Mouse (Mus musculus): ENCODE data around the gene Dnajb14. TPM values are rescaled to one million over a fixed set of nuclear protein-coding genes. Genes with fewer than 3 reads are reported as not detected.
A peak's percentile ranks its signal among the peaks of the same experiment; 100 is the strongest.

Dnajb14 gene
- polyA plus RNA-seq (2016; fragmentation: Nextera tagmentation; extraction: Ambion mirVana): 6.5 TPM in 2 replicates

- 2% methylated on average over 73 of the region's 94 CpGs for WGBS (ENCODE audit: insufficient replicate concordance)
- Histone ChIP-seq H3K9me3 (replicated peaks) (no peaks in the 10 kb centered on the region), H3K36me3 (peaks cover 14% of the 10 kb centered on the region), H3K4me3 (peak within 1 kb of the TSS; percentile 87), H3K9ac (peak within 1 kb of the TSS; percentile 96), H3K4me1 (peaks cover 34% of the 10 kb centered on the region), H3K27me3 (replicated peaks) (no peaks in the 10 kb centered on the region), H3K27ac (peak within 1 kb of the TSS; percentile 97), H3K4me2 (peak within 1 kb of the TSS; percentile 97)
- peak; percentile 68 for ATAC-seq
These were observed at the start of gene Dnajb14 for GRCm38 (mm10) chr3:137867437-137868093. TSS of gene Dnajb14 (plus strand) at chr3:137867675.

- Histone ChIP-seq H3K4me1 (no peaks in the 10 kb centered on the region), H3K9me3 (replicated peaks) (no peaks in the 10 kb centered on the region), H3K4me2 (no peak overlapping the region), H3K36me3 (no peaks in the 10 kb centered on the region), H3K4me3 (no peak overlapping the region), H3K9ac (no peak overlapping the region), H3K27me3 (replicated peaks) (no peaks in the 10 kb centered on the region), H3K27ac (no peak overlapping the region)
- 41% methylated on average over 4 of the region's 4 CpGs for WGBS (ENCODE audit: insufficient replicate concordance)
- no peak for ATAC-seq
These were observed 48.8 kb upstream of the Dnajb14 start for GRCm38 (mm10) chr3:137818713-137819112.

GRCm38 (mm10) chr3:137820688-137821467 lies 46.6 kb upstream of the Dnajb14 start:
- no peak for ATAC-seq
- no peaks in the 10 kb centered on the region for H3K27me3 ChIP-seq (replicated peaks)
- H3K4me3 ChIP-seq: no peak overlapping the region
- H3K36me3 ChIP-seq: no peaks in the 10 kb centered on the region
- no peak overlapping the region for H3K4me2 ChIP-seq
- H3K9me3 ChIP-seq (replicated peaks): no peaks in the 10 kb centered on the region
- no peak overlapping the region for H3K9ac ChIP-seq
- H3K4me1 ChIP-seq: no peaks in the 10 kb centered on the region
- H3K27ac ChIP-seq: no peak overlapping the region
- 50% methylated on average over 6 of the region's 6 CpGs for WGBS (ENCODE audit: insufficient replicate concordance)

GRCm38 (mm10) chr3:137823317-137823716 lies 44.2 kb upstream of the Dnajb14 start:
- Histone ChIP-seq H3K9ac (no peak overlapping the region), H3K27me3 (replicated peaks) (no peaks in the 10 kb centered on the region), H3K4me3 (no peak overlapping the region), H3K36me3 (no peaks in the 10 kb centered on the region), H3K4me1 (no peaks in the 10 kb centered on the region), H3K4me2 (no peak overlapping the region), H3K27ac (no peak overlapping the region), H3K9me3 (replicated peaks) (no peaks in the 10 kb centered on the region)
- WGBS (ENCODE audit: insufficient replicate concordance): 56% methylated on average over 3 of the region's 3 CpGs
- ATAC-seq: no peak

- H3K4me1 ChIP-seq: no peaks in the 10 kb centered on the region
- no peak overlapping the region for H3K27ac ChIP-seq
- no peak overlapping the region for H3K4me3 ChIP-seq
- H3K4me2 ChIP-seq: no peak overlapping the region
- no peak for ATAC-seq
- no peaks in the 10 kb centered on the region for H3K9me3 ChIP-seq (replicated peaks)
- H3K9ac ChIP-seq: no peak overlapping the region
- H3K27me3 ChIP-seq (replicated peaks): no peaks in the 10 kb centered on the region
- H3K36me3 ChIP-seq: no peaks in the 10 kb centered on the region
- WGBS (ENCODE audit: insufficient replicate concordance): 32% methylated on average over 11 of the region's 11 CpGs
These were observed 39.8 kb upstream of the Dnajb14 start for GRCm38 (mm10) chr3:137827678-137828077.

- ATAC-seq: no peak
- no peak overlapping the region for H3K4me3 ChIP-seq
- WGBS (ENCODE audit: insufficient replicate concordance): 60% methylated on average over 2 of the region's 2 CpGs
- no peaks in the 10 kb centered on the region for H3K27me3 ChIP-seq (replicated peaks)
- H3K36me3 ChIP-seq: no peaks in the 10 kb centered on the region
- H3K4me1 ChIP-seq: no peaks in the 10 kb centered on the region
- H3K27ac ChIP-seq: no peak overlapping the region
- H3K4me2 ChIP-seq: no peak overlapping the region
- H3K9me3 ChIP-seq (replicated peaks): no peaks in the 10 kb centered on the region
- H3K9ac ChIP-seq: no peak overlapping the region
These were observed 36.3 kb upstream of the Dnajb14 start for GRCm38 (mm10) chr3:137831156-137831555.

- Histone ChIP-seq H3K36me3 (no peaks in the 10 kb centered on the region), H3K27me3 (replicated peaks) (no peaks in the 10 kb centered on the region), H3K4me2 (no peak overlapping the region), H3K9ac (no peak overlapping the region), H3K27ac (no peak overlapping the region), H3K4me1 (peaks cover 2% of the 10 kb centered on the region), H3K4me3 (no peak overlapping the region), H3K9me3 (replicated peaks) (no peaks in the 10 kb centered on the region)
- no peak for ATAC-seq
These were observed 34.3 kb upstream of the Dnajb14 start for GRCm38 (mm10) chr3:137833128-137833527.

- Histone ChIP-seq H3K4me3 (no peak overlapping the region), H3K27ac (no peak overlapping the region), H3K36me3 (no peaks in the 10 kb centered on the region), H3K9me3 (replicated peaks) (no peaks in the 10 kb centered on the region), H3K4me1 (peaks cover 4% of the 10 kb centered on the region), H3K27me3 (replicated peaks) (no peaks in the 10 kb centered on the region), H3K9ac (no peak overlapping the region), H3K4me2 (no peak overlapping the region)
- ATAC-seq: no peak
- 71% methylated on average over 4 of the region's 4 CpGs for WGBS (ENCODE audit: insufficient replicate concordance)
These were observed 33.8 kb upstream of the Dnajb14 start for GRCm38 (mm10) chr3:137833698-137834097.

GRCm38 (mm10) chr3:137836543-137836942 lies 30.9 kb upstream of the Dnajb14 start:
- Histone ChIP-seq H3K27ac (no peak overlapping the region), H3K4me1 (peaks cover 4% of the 10 kb centered on the region), H3K36me3 (no peaks in the 10 kb centered on the region), H3K27me3 (replicated peaks) (no peaks in the 10 kb centered on the region), H3K9me3 (replicated peaks) (no peaks in the 10 kb centered on the region), H3K9ac (no peak overlapping the region), H3K4me2 (no peak overlapping the region), H3K4me3 (no peak overlapping the region)
- ATAC-seq: no peak
- 76% methylated on average over 1 of the region's 1 CpGs for WGBS (ENCODE audit: insufficient replicate concordance)

- no peaks in the 10 kb centered on the region for H3K27me3 ChIP-seq (replicated peaks)
- H3K36me3 ChIP-seq: no peaks in the 10 kb centered on the region
These were observed 29.3 kb upstream of the Dnajb14 start for GRCm38 (mm10) chr3:137838160-137838559.

GRCm38 (mm10) chr3:137842944-137843343 lies 24.5 kb upstream of the Dnajb14 start:
- H3K4me3 ChIP-seq: no peak overlapping the region
- H3K4me2 ChIP-seq: no peak overlapping the region
- no peaks in the 10 kb centered on the region for H3K36me3 ChIP-seq
- no peaks in the 10 kb centered on the region for H3K9me3 ChIP-seq (replicated peaks)
- H3K27me3 ChIP-seq (replicated peaks): no peaks in the 10 kb centered on the region
- H3K9ac ChIP-seq: no peak overlapping the region
- peak; percentile 55; the same call in 1 of the 2 replicates for ATAC-seq
- peaks cover 19% of the 10 kb centered on the region for H3K4me1 ChIP-seq
- no peak overlapping the region for H3K27ac ChIP-seq
- WGBS (ENCODE audit: insufficient replicate concordance): 67% methylated on average over 1 of the region's 1 CpGs

More at GRCm38 (mm10) chr3:137838160-137838559, 29.3 kb upstream of the Dnajb14 start:
- ATAC-seq: no peak
- Histone ChIP-seq H3K4me2 (no peak overlapping the region), H3K4me3 (no peak overlapping the region), H3K27ac (no peak overlapping the region), H3K4me1 (peaks cover 4% of the 10 kb centered on the region), H3K9me3 (replicated peaks) (no peaks in the 10 kb centered on the region), H3K9ac (no peak overlapping the region)

GRCm38 (mm10) chr3:137844263-137844662 lies 23.2 kb upstream of the Dnajb14 start:
- Histone ChIP-seq H3K27ac (peak overlapping the region; percentile 40; the same call in 1 of the 2 replicates), H3K4me2 (peak overlapping the region; percentile 22; the same call in 1 of the 2 replicates), H3K27me3 (replicated peaks) (no peaks in the 10 kb centered on the region), H3K36me3 (no peaks in the 10 kb centered on the region), H3K9me3 (replicated peaks) (no peaks in the 10 kb centered on the region), H3K4me3 (no peak overlapping the region), H3K9ac (no peak overlapping the region), H3K4me1 (peaks cover 15% of the 10 kb centered on the region)
- WGBS (ENCODE audit: insufficient replicate concordance): 72% methylated on average over 3 of the region's 3 CpGs
- peak; percentile 85 for ATAC-seq

Measured in liver, embryonic 12.5 days (tissue).